Mouse (Mus musculus) frontal cortex, postnatal 25 days (tissue): Measurements from ENCODE around the gene Avpr1b.
"Not testable (repeated sequence)": the region's sequence is repeated elsewhere in the genome, so short reads cannot be mapped to it uniquely, and the experiment has no call there.

Experiments used
- DNase-seq, 2 experiments: peaks; one replicate each; pipeline ENCODE4 v3.0.0; 2022; ENCODE audit warnings: low spot score in 2 of 2

Gene Avpr1b

DNA sequence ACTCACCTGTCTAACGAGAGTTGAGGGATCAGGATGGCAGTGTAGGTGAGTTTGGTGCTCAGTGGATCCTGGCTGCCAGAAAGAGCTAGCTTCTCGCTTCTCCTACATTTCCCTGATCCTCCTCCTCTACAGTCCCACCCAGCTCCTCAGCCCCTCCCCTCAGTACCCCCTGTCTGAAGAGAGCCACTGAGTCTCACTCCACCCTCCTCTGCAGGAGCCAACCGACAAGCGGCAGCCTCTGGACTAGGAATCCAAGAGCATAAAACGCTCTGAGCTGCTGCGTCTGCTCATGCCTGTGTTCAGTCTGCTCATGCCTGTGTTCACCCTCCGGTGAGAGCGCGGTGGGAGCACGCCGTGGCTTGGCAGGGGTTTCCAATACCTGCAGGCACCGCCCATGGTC lies at the start of gene Avpr1b:
TSS of gene Avpr1b (plus strand) at position 335 of the 400 bp plus-strand sequence.
- no peak for DNase-seq

GRCm38 (mm10) chr1:131551956-131552355 lies 47.1 kb upstream of the Avpr1b start:
- DNase-seq = no peak

DNA sequence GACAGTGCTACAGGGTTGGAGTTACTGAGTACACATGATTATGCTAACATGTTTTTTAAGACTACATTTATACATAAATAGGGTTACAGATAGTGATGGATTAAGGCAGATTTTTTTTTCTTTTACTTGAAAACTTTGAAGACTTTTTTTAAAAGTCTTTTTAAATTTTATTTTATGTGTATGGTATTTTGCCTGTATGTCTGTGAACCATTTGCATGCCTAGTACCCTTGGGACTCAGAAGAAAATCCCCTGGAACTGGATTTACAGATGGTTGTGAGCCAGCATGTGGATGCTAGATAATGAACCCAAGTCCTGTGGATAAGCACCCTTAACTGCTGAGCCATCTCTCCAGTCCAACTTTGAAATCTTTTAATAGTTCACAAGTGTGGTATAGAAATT lies 45.6 kb upstream of the Avpr1b start:
- DNase-seq = no peak

DNA sequence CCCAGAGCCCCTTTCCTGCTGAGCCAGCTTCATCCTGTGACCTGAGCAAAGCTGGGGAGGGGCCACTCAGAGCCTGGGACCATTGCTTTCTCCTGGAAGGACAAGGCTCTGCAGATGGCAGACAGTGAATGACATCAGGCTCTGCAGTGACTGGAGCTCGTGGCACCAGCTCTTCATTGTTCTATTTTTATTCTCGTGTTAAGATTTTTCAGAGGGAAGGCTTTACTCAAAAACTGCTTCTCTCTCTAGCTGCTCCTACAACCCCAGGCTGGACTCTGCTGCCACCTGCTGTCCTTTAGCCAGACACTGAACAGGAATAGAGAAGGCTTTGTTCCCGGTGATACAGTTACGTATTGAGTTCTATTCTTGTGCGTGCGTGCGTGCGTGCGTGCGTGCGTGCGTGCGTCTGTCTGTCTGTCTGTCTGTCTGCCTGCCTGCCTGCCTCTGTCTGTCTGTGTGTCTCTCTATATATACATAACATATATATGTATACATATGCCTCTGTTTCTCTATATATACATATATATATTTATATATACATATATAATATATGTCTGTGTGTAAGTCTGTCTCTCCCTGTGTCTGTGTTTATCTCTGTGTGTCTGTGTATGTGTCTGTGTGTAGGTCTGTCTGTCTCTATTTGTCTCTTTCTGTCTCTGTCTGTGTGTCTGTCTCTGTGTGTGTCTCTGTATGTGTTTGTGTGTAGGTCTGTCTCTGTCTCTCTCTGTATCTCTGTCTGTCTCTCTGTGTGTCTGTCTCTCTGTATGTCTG lies 43.8 kb upstream of the Avpr1b start:
- peak; percentile 64 to 70 for DNase-seq

GRCm38 (mm10) chr1:131560500-131560899 lies 38.5 kb upstream of the Avpr1b start:
- DNase-seq = no peak

GRCm38 (mm10) chr1:131562081-131562480 lies 37.0 kb upstream of the Avpr1b start:
- DNase-seq = no peak

DNA sequence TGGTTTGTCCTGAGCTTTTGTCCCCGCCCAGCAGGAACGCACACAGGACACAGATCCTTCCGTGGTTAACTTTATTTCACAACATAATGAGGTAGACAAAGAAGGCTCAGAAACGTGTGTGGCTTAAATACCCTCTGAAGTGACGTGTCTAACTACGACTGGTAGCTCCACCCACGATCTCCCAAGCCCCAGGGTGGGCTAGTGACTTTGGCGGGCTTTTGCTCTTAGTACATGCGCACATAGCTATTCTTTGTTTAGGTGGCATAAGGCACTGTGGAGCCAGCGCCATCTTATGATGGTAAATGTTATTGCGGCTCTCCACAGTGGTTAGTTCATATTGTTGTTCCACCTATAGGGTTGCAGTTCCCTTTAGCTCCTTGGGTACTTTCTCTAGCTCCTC lies 33.0 kb upstream of the Avpr1b start:
- DNase-seq = not testable (repeated sequence)

DNA sequence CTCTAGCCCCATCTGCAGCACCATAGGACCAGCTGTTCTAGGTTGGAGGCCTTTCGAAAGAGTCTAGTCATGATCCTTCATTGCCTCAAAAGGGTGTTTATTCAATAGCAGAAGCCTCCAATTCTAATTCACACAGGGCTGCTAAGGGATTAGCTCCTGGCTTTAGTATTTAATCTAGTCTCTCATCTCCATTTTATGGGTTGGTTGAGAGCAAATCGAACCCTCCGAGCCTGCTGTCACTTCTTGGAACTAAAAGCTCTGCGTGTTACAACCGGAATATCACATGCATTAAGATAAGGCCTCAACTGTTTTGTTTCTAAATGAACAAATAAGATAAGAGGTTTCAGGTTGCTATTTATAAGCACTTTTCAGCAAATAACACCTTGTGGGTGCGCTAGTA lies 29.3 kb upstream of the Avpr1b start:
- no peak for DNase-seq

GRCm38 (mm10) chr1:131570391-131570790 lies 28.6 kb upstream of the Avpr1b start:
- DNase-seq = no peak

DNA sequence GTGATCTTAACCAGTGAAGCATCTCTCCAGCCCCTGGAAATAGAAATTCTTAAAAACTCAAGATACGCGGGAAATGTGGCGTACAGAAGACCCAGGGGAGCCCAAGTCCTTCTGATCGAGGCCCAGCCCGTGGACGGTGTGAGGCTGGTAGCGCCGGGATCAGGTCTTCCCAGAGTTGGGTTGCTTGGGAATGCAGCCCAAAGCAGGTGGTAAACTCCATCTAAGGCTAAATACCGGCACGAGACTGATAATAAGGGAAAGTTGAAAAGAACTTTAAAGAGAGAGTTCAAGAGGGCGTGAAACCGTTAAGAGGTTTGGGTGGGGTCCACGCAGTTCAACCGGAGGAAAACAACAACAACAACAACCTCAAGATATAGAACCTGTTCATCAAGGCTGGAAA lies 25.3 kb upstream of the Avpr1b start:
- no peak for DNase-seq

- no peak for DNase-seq
These were observed 19.9 kb upstream of the Avpr1b start for GRCm38 (mm10) chr1:131578943-131579680.

DNA sequence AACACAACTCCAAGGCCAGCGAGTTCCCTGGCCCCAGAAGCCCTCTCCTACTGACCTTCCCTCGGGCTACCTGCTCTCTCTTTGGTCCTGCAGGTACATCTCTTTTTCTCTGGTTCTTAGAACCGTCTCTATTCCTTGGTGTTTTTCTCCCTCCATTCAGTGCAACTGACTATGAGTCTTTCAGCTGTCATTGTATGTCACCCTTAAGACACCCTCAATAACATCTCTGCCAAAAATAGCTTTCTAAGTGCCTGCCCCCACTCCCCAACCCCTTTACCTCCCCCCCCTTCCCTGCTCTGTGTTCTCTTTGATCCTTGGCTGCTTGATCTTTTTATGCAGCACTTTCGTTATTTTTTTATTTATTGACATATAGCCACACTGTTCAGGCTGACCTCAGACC lies 18.6 kb upstream of the Avpr1b start:
- DNase-seq = no peak

GRCm38 (mm10) chr1:131583598-131583997 lies 15.4 kb upstream of the Avpr1b start:
- DNase-seq = no peak

GRCm38 (mm10) chr1:131586836-131587235 lies 12.2 kb upstream of the Avpr1b start:
- no peak for DNase-seq

- DNase-seq = no peak
These were observed 1.3 kb downstream of the Avpr1b start for GRCm38 (mm10) chr1:131600314-131600713.

GRCm38 (mm10) chr1:131606719-131607118 lies 7.7 kb downstream of the Avpr1b start:
- DNase-seq = no peak

DNA sequence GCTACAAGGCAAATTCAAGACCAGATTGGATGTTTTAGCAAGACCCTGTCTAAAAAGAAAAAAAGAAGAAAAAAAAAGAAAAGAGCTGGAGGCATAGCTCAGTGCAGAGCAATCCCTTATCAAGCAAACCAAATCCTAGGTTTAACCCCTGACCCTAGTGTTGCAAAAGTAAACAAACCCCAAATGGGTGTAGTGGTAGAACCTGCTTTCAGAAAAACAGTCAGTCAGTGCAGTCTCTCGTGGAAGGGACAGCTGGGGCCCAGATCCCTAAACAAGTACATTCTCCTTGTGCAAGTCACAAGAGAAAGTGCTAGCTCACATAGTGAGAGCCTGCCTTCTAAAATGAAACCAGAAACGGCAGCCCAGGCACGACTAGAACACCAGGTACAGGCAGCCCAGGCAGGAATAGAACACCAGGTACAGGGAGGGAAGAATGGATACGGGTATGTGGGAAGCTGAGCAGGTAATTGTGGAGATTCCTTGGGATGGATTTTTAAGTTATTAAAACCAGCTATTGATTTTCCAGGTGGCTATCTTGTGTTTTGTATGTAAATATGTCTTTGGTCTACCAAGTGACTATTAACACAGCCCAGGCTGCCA lies 13.6 kb downstream of the Avpr1b start:
- DNase-seq = no peak

DNA sequence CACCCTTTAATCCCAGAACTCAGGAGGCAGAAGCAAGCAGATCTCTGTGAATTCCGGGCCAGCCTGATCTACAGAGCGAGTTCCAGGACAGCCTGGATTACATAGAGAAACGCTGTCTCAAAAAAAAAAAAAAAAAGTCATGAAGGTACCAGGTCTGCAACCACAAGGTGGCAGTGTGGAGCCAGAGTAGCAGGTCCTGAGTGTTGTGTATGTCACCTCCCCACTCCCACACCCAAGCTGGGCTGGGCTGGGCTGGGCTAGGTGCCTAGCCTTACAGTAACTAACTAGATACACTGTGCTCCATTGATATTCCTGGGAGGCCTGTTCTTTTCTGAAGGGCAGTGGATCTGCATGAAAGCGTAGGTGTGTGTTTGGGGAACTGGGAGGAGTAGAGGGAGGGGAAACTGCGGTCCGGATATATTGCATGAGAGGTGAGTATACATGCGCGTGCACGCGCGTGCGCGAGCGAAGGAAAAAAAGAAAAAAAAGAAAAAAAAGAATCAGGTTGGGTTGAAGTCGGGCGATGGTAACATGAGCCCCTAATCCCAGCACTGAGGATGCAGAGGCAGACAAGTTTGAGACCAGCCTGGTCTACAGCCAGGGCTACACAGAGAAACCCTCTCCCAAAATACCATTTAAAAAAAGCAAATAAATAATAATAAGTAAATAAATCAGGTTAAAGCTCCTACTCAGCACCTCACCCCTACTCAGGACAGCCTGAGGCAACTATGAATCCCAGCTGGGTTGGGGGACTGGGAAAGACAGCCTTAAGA lies 14.5 kb downstream of the Avpr1b start:
- peak; percentile 54 to 56 for DNase-seq

DNA sequence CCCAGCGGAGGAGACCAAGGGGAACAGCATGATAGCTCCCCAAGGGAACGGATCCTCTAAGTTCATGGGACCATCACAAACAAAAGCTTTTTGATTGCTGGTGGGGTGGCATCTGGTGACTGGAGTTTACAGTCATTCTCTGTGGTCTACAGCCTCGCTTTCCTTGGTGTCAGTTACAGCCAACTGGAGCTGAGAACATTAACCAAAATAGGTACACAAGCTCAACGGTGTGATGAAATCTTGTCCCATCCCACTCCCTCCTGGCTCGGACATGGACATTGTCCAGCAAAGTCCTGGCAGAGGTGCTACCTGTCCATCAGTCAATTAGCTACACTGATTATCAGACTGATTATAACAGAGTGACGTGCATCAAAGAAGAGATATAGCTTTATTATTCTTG lies 15.6 kb downstream of the Avpr1b start:
- no peak for DNase-seq

- DNase-seq = no peak
These were observed 17.1 kb downstream of the Avpr1b start for GRCm38 (mm10) chr1:131616131-131616530.

DNA sequence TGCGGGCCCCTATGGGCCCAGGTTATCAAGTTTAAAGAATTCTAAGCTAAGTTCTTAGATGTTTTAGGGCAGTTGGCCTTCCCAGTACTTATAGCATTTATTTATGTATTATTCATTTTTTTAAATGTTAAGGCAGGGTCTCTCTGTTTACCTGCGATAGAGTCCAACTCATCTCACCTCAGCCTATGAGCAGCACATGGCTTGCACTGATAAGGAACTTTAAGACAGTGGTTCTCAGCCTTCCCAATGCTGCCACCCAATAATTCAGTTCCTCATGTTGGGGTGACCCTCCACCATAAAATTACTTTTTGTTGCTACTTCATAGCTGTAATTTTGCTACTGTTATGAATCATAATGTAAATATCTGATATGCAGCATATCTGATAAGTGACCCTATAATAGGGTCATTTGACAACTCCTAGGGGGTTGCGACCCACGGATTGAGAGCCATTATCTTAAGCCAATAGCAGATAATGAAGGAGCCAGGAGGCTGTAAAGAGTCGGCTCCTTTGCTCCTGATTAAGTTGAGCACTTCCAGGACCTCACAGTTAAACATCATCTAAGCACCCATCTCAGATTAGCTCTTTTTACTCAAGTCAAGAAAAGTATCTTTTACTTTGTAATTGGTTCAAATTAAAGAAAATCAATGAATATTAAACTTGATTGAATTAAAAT lies 17.6 kb downstream of the Avpr1b start:
- DNase-seq = no peak
